Mouse (Mus musculus): ENCODE results near the gene Atp1a4.

Atp1a4 gene

GRCm38 (mm10) chr1:172219451-172220406, 38.5 kb downstream of the Atp1a4 start, which contains the start of gene Casq1:
Gene Casq1 (minus strand): TSS chr1:172219868.
- no peak for DNase-seq (ENCODE audit: low spot score)

- DNase-seq (ENCODE audit: low spot score): no peak
These were observed 39.9 kb downstream of the Atp1a4 start for GRCm38 (mm10) chr1:172218164-172218910.

- DNase-seq (ENCODE audit: low spot score): peak; percentile 86
These were observed 41.1 kb downstream of the Atp1a4 start for GRCm38 (mm10) chr1:172217148-172217547.

GRCm38 (mm10) chr1:172214748-172215147, 43.5 kb downstream of the Atp1a4 start:
- DNase-seq (ENCODE audit: low spot score): no peak

- no peak for DNase-seq (ENCODE audit: low spot score)
These were observed 44.4 kb downstream of the Atp1a4 start for GRCm38 (mm10) chr1:172213771-172214170.

DNA sequence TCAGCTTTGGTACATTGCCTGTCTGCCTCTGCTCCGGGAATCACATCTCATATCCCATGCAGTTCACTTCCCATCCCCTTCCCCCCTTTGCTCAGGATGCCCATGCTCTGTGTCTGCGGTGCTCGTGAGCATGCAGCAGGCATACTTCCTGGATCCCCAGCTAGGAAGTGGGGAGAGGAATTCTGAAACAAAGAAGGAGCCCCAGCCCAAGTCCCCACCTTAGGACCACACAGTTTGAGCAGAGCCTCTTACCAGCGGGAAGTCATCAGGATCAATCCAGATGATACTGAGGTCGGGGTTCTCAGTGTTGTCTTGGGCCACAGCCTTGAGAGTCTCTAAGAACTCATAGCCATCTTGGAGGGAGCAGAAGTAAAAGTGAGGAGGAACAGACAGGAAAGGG, 45.4 kb downstream of the Atp1a4 start:
- no peak for DNase-seq (ENCODE audit: low spot score)

GRCm38 (mm10) chr1:172207111-172207584, 51.1 kb downstream of the Atp1a4 start:
- DNase-seq (ENCODE audit: low spot score): no peak

DNA sequence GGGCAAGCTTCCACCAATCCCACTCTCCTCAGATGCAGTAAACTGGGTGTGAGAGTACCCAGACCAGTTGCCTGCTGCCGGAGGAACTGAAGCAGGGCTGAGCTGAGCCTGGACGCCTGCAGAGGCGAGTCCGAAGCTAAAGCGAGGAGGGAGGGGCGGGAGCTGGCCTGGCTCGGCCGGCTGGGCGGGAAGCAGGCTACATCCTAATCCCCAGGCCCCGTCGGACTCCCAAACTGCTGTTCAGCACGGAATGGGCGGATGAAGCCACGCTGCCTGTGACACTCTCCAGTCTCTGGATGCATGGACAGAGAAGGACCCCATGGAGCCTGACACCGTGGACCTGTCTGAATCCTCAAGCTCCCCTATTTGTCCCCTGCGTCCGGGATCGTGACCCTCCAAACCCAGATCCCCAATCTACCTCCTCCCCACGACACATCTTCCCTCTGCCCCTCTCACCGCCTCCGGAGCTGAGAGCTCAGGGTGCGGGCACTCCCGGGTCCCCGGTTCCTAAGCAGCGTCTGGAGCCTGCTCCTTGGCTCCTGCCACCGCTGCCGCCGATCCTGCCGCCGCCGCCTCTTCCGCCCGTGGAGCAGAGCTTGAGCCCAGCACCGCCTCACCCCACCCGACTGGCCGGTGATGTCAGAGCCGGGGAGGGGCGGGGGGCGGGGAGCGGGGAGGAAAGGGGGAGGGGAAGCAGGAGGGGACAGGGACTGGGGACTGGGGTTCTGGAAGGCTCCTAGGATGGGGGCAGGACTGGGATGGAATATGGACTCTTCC, 51.9 kb downstream of the Atp1a4 start, which contains the start of gene Pea15a:
Pea15a (minus strand) TSS at position 664 of the 777 bp plus-strand sequence.
- peak; percentile 78 for DNase-seq (ENCODE audit: low spot score)

GRCm38 (mm10) chr1:172205741-172206087, 52.5 kb downstream of the Atp1a4 start:
- no peak for DNase-seq (ENCODE audit: low spot score)

GRCm38 (mm10) chr1:172204814-172205740, 53.1 kb downstream of the Atp1a4 start:
- no peak for DNase-seq (ENCODE audit: low spot score)

DNA sequence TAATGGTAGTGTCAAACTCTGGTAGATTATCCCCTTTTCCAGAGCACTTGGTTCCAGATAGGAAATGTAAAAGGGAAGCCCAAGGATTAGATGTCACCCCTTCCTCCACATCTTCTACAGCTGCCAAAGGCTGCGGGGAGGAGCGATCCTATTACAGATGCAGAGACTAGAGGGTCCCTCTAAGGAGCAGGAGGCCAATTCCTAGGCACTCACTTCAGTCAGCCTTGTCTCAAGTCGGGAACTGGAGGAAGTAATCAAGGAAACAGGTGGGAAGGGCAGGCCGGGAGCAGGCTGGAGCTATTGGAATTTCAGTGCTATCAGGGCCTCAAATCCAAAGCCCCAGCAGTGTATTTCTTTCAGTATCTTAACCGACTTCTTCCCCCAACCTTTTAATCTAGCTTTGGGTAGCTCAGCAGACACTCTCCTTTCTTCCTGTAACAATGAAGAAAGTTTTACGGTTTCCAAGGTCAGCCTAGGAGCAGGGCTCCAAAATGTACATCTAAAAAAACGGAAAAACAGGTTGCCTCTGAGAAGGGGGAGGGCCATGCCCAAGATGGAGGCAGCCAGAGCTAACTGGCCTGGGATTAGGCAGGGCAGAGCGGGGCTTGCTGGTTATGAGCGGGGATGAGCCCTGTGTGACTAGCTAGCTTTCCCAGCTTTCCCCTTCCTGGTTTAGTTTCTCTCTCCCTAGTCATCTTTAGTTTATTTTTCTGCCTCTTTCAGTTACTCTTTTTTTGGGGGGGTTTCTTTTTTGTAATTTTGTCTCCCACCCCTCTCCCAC, 54.0 kb downstream of the Atp1a4 start:
- DNase-seq (ENCODE audit: low spot score): no peak

DNA sequence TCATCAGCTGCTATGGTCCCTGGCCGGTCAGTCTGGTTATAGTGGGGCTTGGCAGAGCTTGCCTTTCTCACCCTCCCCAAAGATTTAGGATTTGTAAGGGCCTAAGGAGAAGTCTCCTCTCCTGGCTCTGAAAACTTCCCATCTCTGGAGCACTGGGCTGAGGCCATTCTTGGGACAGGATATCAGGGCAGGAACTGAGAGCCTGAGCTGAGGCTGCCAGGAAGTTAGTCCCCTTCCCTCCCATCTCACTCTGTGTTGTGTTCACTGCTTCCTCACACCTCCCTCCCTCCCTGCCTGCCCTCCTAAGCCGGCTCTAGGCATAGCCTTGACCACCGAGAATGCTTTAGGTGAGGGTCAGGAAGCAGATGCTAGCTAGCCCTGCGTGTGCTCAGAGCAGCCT, 54.6 kb downstream of the Atp1a4 start:
- DNase-seq (ENCODE audit: low spot score): no peak

- DNase-seq (ENCODE audit: low spot score): no peak
These were observed 55.2 kb downstream of the Atp1a4 start for GRCm38 (mm10) chr1:172202894-172203522.

- DNase-seq (ENCODE audit: low spot score): no peak
These were observed 56.0 kb downstream of the Atp1a4 start for GRCm38 (mm10) chr1:172201967-172202880.

- DNase-seq (ENCODE audit: low spot score): no peak
These were observed 57.3 kb downstream of the Atp1a4 start for GRCm38 (mm10) chr1:172200871-172201447.

GRCm38 (mm10) chr1:172200161-172200560, 58.1 kb downstream of the Atp1a4 start:
- no peak for DNase-seq (ENCODE audit: low spot score)

DNA sequence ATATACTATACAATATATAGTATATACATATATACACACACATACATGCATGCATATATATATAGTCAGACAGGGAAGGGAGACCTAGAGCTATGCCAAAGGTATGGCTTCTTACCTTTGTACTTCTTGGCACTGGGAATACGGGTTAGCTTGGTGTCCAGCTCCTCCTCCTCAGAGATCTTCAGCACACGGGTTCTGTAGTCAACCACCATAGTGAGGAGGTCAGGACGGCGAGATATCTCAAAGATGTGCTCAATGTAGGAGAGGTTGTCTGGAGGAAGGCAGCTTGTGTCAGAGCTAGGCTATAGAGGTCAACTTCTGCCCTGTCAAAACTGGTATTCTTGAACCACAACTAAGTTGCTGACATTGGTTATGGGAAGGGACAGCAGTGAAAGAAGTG, 59.2 kb downstream of the Atp1a4 start:
- DNase-seq (ENCODE audit: low spot score): no peak

DNA sequence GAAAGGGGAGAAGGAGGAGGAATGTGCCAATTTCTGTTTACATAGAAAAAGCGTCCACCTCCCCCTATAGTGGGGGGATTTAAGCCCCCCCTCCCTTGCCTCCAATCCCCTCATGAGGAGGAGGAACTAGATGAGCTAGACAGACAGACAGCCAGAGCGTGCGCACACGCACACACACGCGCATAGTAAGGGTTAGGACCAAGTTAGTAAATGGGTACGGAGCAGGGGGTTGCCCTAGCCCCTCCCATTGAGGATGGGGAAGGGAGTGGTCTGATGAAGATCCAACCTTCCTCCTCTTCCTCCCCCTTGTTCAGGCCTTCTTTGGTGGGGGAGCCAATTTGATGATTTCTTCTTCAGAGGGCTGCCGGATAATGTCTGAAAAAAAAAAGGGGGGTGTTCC, 59.9 kb downstream of the Atp1a4 start:
- no peak for DNase-seq (ENCODE audit: low spot score)

Measured in ovary, adult 18-20 months (tissue).